Mouse (Mus musculus) spleen, adult 2 months (tissue): ENCODE measurements around the gene Heph. TPM values are rescaled to one million over a fixed set of nuclear protein-coding genes. Genes with fewer than 3 reads are reported as not detected.
"Not testable (repeated sequence)": the region's sequence is repeated elsewhere in the genome, so short reads cannot be mapped to it uniquely, and the experiment has no call there.

ENCODE experiments used
- DNase-seq, 2 experiments: peaks; one replicate each; pipeline versions ENCODE4 v3.0.0 to v3.0.0-alpha.2; 2012 to 2021; ENCODE audit warnings: low spot score in 2 of 2, low read depth in 1 of 2
- H3K27ac ChIP-seq: fragments of 200-500 bp; 2 replicates; pipeline ENCODE4 v1.5.1; 2012; ENCODE audit warnings: low read length, inconsistent platforms; ENCODE audit not compliant: insufficient read depth
- H3K27me3 ChIP-seq: fragments of 200-500 bp; 2 replicates; pipeline ENCODE4 v1.6.1; 2012; ENCODE audit warnings: mild to moderate bottlenecking, moderate library complexity, low read length, inconsistent platforms; ENCODE audit not compliant: control insufficient read depth, insufficient read depth
- H3K36me3 ChIP-seq: fragments of 200-500 bp; 2 replicates; pipeline ENCODE4 v1.6.1; 2012; ENCODE audit warnings: mild to moderate bottlenecking, low read length, inconsistent platforms; ENCODE audit not compliant: control insufficient read depth, insufficient read depth
- H3K4me1 ChIP-seq: fragments of 200-500 bp; 2 replicates; pipeline ENCODE4 v1.6.1; 2011; ENCODE audit warnings: inconsistent platforms; ENCODE audit not compliant: control insufficient read depth, insufficient read depth, insufficient read length
- H3K4me3 ChIP-seq: fragments of 200-500 bp; 2 replicates; pipeline ENCODE4 v1.5.1; 2011; ENCODE audit warnings: mild to moderate bottlenecking, inconsistent platforms; ENCODE audit not compliant: insufficient read depth, insufficient read length; ENCODE audit errors: extremely low read depth
- CTCF ChIP-seq: fragments of 200-500 bp; IDR thresholded peaks from 2 replicates; pipeline ENCODE4 v1.5.1; 2011; ENCODE audit warnings: mild to moderate bottlenecking, inconsistent platforms; ENCODE audit not compliant: insufficient read depth, insufficient read length, insufficient replicate concordance; ENCODE audit errors: extremely low read depth
- POLR2A ChIP-seq: fragments of 200-500 bp; IDR thresholded peaks from 2 replicates; pipeline ENCODE4 v1.6.1; 2011; ENCODE audit warnings: low read depth, low read length, inconsistent platforms
- WGBS: fragments of 180-500 bp; shearing (Covaris S2); methylation state at CpG from one replicate; pipeline ENCODE4 v1.1.7; 2018; 5-methylcytosine and 5-hydroxymethylcytosine counted together
- polyA plus RNA-seq: library from polyadenylated mRNA; depleted of rRNA; stranded (reverse); fragments of >200 nt; gene quantifications from 2 replicates; pipeline ENCODE4 v1.2.3, GENCODE M21; 2012; rRNA removed

Heph gene
- 0.39 and 0.41 TPM in 2 replicates for polyA plus RNA-seq

- H3K4me1 ChIP-seq: no peaks in the 10 kb centered on the region
- DNase-seq: no peak
- TF ChIP-seq POLR2A (no peak), CTCF (no peak)
- H3K36me3 ChIP-seq: no peaks in the 10 kb centered on the region
- WGBS: 80% methylated on average over 2 of the region's 2 CpGs
- H3K27ac ChIP-seq: no peak within 1 kb of the TSS
- no peak within 1 kb of the TSS for H3K4me3 ChIP-seq
- no peaks in the 10 kb centered on the region for H3K27me3 ChIP-seq
Observed at GRCm38 (mm10) chrX:96455149-96455548, at the start of gene Heph. Gene Heph (plus strand): TSS chrX:96455359.

- H3K4me1 ChIP-seq, H3K27me3 ChIP-seq, H3K4me3 ChIP-seq, DNase-seq, H3K27ac ChIP-seq, H3K36me3 ChIP-seq: not testable (repeated sequence)
- 79% methylated on average over 4 of the region's 4 CpGs for WGBS
Observed at GRCm38 (mm10) chrX:96415351-96415750, 39.8 kb upstream of the Heph start.

- TF ChIP-seq POLR2A (no peak), CTCF (no peak)
- Histone ChIP-seq H3K27ac (no peak overlapping the region), H3K27me3 (no peaks in the 10 kb centered on the region), H3K36me3 (no peaks in the 10 kb centered on the region), H3K4me3 (no peak overlapping the region), H3K4me1 (no peaks in the 10 kb centered on the region)
- no peak for DNase-seq
- WGBS: 83% methylated on average over 1 of the region's 1 CpGs
Observed at GRCm38 (mm10) chrX:96416970-96417369, 38.2 kb upstream of the Heph start.

- H3K36me3 ChIP-seq: no peaks in the 10 kb centered on the region
- no peak overlapping the region for H3K4me3 ChIP-seq
- H3K27ac ChIP-seq: no peak overlapping the region
- DNase-seq: no peak
- H3K4me1 ChIP-seq: no peaks in the 10 kb centered on the region
- WGBS: 39% methylated on average over 1 of the region's 1 CpGs
- TF ChIP-seq POLR2A (no peak), CTCF (no peak)
- H3K27me3 ChIP-seq: no peaks in the 10 kb centered on the region
Observed at GRCm38 (mm10) chrX:96417733-96418132, 37.4 kb upstream of the Heph start.

- Histone ChIP-seq H3K27me3 (no peaks in the 10 kb centered on the region), H3K27ac (no peak overlapping the region), H3K4me1 (no peaks in the 10 kb centered on the region), H3K36me3 (no peaks in the 10 kb centered on the region), H3K4me3 (no peak overlapping the region)
- no peak for DNase-seq
- TF ChIP-seq POLR2A (no peak), CTCF (no peak)
Observed at GRCm38 (mm10) chrX:96419383-96419782, 35.8 kb upstream of the Heph start.

- Histone ChIP-seq H3K4me1 (no peaks in the 10 kb centered on the region), H3K27me3 (no peaks in the 10 kb centered on the region), H3K27ac (no peak within 1 kb of the TSS), H3K36me3 (no peaks in the 10 kb centered on the region), H3K4me3 (no peak within 1 kb of the TSS; the same call in 1 of the 2 replicates)
- no peak for DNase-seq
- 43% methylated on average over 9 of the region's 9 CpGs for WGBS
- TF ChIP-seq CTCF (no peak), POLR2A (no peak)
Observed at GRCm38 (mm10) chrX:96456201-96456963, 1.2 kb downstream of the Heph start, which contains the start of gene Hsf3. Gene Hsf3 (minus strand): TSS chrX:96456294.

- Histone ChIP-seq H3K4me3 (no peak overlapping the region), H3K4me1 (no peaks in the 10 kb centered on the region), H3K36me3 (no peaks in the 10 kb centered on the region), H3K27me3 (no peaks in the 10 kb centered on the region), H3K27ac (no peak overlapping the region)
- no peak for TF ChIP-seq POLR2A
- no peak for TF ChIP-seq CTCF
- no peak for DNase-seq
- 19% methylated on average over 1 of the region's 1 CpGs for WGBS
Observed at GRCm38 (mm10) chrX:96501580-96501979, 46.4 kb downstream of the Heph start.

Other genes starting within 250 kb of the Heph start
- 0.09 TPM in 1 of 2 replicates, not detected in the other for gene Vsig4, start 161.9 kb upstream of the Heph start, polyA plus RNA-seq
- gene Hsf3, start 935 bp downstream of the Heph start, polyA plus RNA-seq: not detected in 2 replicates